Mouse (Mus musculus): Measurements from ENCODE around the gene Pde7b. TPM values are rescaled to one million over a fixed set of nuclear protein-coding genes. Genes with fewer than 3 reads are reported as not detected.

Gene Pde7b
- polyA plus RNA-seq, 1 experiment from 2014 or later: 12.1 TPM

- Histone ChIP-seq H3K4me2 (no peak overlapping the region), H3K4me3 (ENCODE audit: low read depth, low read length) (no peak overlapping the region), H3K27me3 (ENCODE audit: control insufficient read depth, insufficient read depth, low read length) (no peaks in the 10 kb centered on the region), H3K9me3 (replicated peaks; ENCODE audit: control insufficient read depth, low read length) (no peaks in the 10 kb centered on the region), H3K9ac (ENCODE audit: low read depth, low read length) (no peak overlapping the region), H3K36me3 (ENCODE audit: control insufficient read depth, insufficient read depth, low read length) (0 out of 2 replicates have a peak, but pooled peaks cover 2% of the 10 kb centered on the region), H3K4me1 (ENCODE audit: control insufficient read depth, insufficient read depth, low read length) (no peaks in the 10 kb centered on the region), H3K27ac (ENCODE audit: low read depth, low read length) (no peak overlapping the region)
- WGBS (ENCODE audit: insufficient replicate concordance): 71% methylated on average over 8 of the region's 8 CpGs
- no peak for ATAC-seq (replicated peaks; ENCODE audit: insufficient number of reproducible peaks, low FRiP score, low TSS enrichment)
Observed at GRCm38 (mm10) chr10:20621661-20622454, 103.0 kb downstream of the Pde7b start.

- H3K9ac ChIP-seq (ENCODE audit: low read depth, low read length): no peak overlapping the region
- no peak overlapping the region for H3K4me3 ChIP-seq (ENCODE audit: low read depth, low read length)
- H3K9me3 ChIP-seq (replicated peaks; ENCODE audit: control insufficient read depth, low read length): no peaks in the 10 kb centered on the region
- H3K27ac ChIP-seq (ENCODE audit: low read depth, low read length): no peak overlapping the region
- 80% methylated on average over 2 of the region's 2 CpGs for WGBS (ENCODE audit: insufficient replicate concordance)
- H3K4me2 ChIP-seq: no peak overlapping the region
- ATAC-seq (replicated peaks; ENCODE audit: insufficient number of reproducible peaks, low FRiP score, low TSS enrichment): no peak
- H3K36me3 ChIP-seq (ENCODE audit: control insufficient read depth, insufficient read depth, low read length): no peaks in the 10 kb centered on the region
- H3K27me3 ChIP-seq (ENCODE audit: control insufficient read depth, insufficient read depth, low read length): no peaks in the 10 kb centered on the region
- no peaks in the 10 kb centered on the region for H3K4me1 ChIP-seq (ENCODE audit: control insufficient read depth, insufficient read depth, low read length)
Observed at GRCm38 (mm10) chr10:20606007-20606406, 118.9 kb downstream of the Pde7b start.

GRCm38 (mm10) chr10:20595107-20595810 lies 129.6 kb downstream of the Pde7b start:
- no peak overlapping the region for H3K9ac ChIP-seq (ENCODE audit: low read depth, low read length)
- H3K27ac ChIP-seq (ENCODE audit: low read depth, low read length): no peak overlapping the region
- ATAC-seq (replicated peaks; ENCODE audit: insufficient number of reproducible peaks, low FRiP score, low TSS enrichment): no peak
- no peaks in the 10 kb centered on the region for H3K9me3 ChIP-seq (replicated peaks; ENCODE audit: control insufficient read depth, low read length)
- 46% methylated on average over 5 of the region's 5 CpGs for WGBS (ENCODE audit: insufficient replicate concordance)
- no peak overlapping the region for H3K4me3 ChIP-seq (ENCODE audit: low read depth, low read length)
- no peak overlapping the region for H3K4me2 ChIP-seq
- no peaks in the 10 kb centered on the region; the same call in 1 of the 2 replicates for H3K4me1 ChIP-seq (ENCODE audit: control insufficient read depth, insufficient read depth, low read length)
- H3K36me3 ChIP-seq (ENCODE audit: control insufficient read depth, insufficient read depth, low read length): no peaks in the 10 kb centered on the region
- H3K27me3 ChIP-seq (ENCODE audit: control insufficient read depth, insufficient read depth, low read length): no peaks in the 10 kb centered on the region

GRCm38 (mm10) chr10:20594015-20594414 lies 130.9 kb downstream of the Pde7b start:
- Histone ChIP-seq H3K4me2 (no peak overlapping the region), H3K4me1 (ENCODE audit: control insufficient read depth, insufficient read depth, low read length) (no peaks in the 10 kb centered on the region; the same call in 1 of the 2 replicates), H3K27ac (ENCODE audit: low read depth, low read length) (no peak overlapping the region), H3K4me3 (ENCODE audit: low read depth, low read length) (no peak overlapping the region), H3K9me3 (replicated peaks; ENCODE audit: control insufficient read depth, low read length) (no peaks in the 10 kb centered on the region), H3K27me3 (ENCODE audit: control insufficient read depth, insufficient read depth, low read length) (no peaks in the 10 kb centered on the region), H3K9ac (ENCODE audit: low read depth, low read length) (no peak overlapping the region), H3K36me3 (ENCODE audit: control insufficient read depth, insufficient read depth, low read length) (no peaks in the 10 kb centered on the region)
- WGBS (ENCODE audit: insufficient replicate concordance): 50% methylated on average over 5 of the region's 5 CpGs
- ATAC-seq (replicated peaks; ENCODE audit: insufficient number of reproducible peaks, low FRiP score, low TSS enrichment): no peak

- WGBS (ENCODE audit: insufficient replicate concordance): 37% methylated on average over 7 of the region's 7 CpGs
- no peaks in the 10 kb centered on the region for H3K36me3 ChIP-seq (ENCODE audit: control insufficient read depth, insufficient read depth, low read length)
- H3K4me1 ChIP-seq (ENCODE audit: control insufficient read depth, insufficient read depth, low read length): no peaks in the 10 kb centered on the region; the same call in 1 of the 2 replicates
- H3K27ac ChIP-seq (ENCODE audit: low read depth, low read length): no peak overlapping the region
- H3K27me3 ChIP-seq (ENCODE audit: control insufficient read depth, insufficient read depth, low read length): no peaks in the 10 kb centered on the region
- H3K9ac ChIP-seq (ENCODE audit: low read depth, low read length): no peak overlapping the region
- H3K4me2 ChIP-seq: no peak overlapping the region
- ATAC-seq (replicated peaks; ENCODE audit: insufficient number of reproducible peaks, low FRiP score, low TSS enrichment): no peak
- H3K4me3 ChIP-seq (ENCODE audit: low read depth, low read length): no peak overlapping the region
- H3K9me3 ChIP-seq (replicated peaks; ENCODE audit: control insufficient read depth, low read length): no peaks in the 10 kb centered on the region
Observed at GRCm38 (mm10) chr10:20590100-20590499, 134.8 kb downstream of the Pde7b start.

- H3K4me3 ChIP-seq (ENCODE audit: low read depth, low read length): no peak overlapping the region
- no peaks in the 10 kb centered on the region; the same call in 1 of the 2 replicates for H3K4me1 ChIP-seq (ENCODE audit: control insufficient read depth, insufficient read depth, low read length)
- H3K4me2 ChIP-seq: no peak overlapping the region
- H3K36me3 ChIP-seq (ENCODE audit: control insufficient read depth, insufficient read depth, low read length): no peaks in the 10 kb centered on the region
- H3K9ac ChIP-seq (ENCODE audit: low read depth, low read length): no peak overlapping the region
- H3K27me3 ChIP-seq (ENCODE audit: control insufficient read depth, insufficient read depth, low read length): no peaks in the 10 kb centered on the region
- H3K9me3 ChIP-seq (replicated peaks; ENCODE audit: control insufficient read depth, low read length): no peaks in the 10 kb centered on the region
- WGBS (ENCODE audit: insufficient replicate concordance): 88% methylated on average over 4 of the region's 4 CpGs
- no peak for ATAC-seq (replicated peaks; ENCODE audit: insufficient number of reproducible peaks, low FRiP score, low TSS enrichment)
- H3K27ac ChIP-seq (ENCODE audit: low read depth, low read length): no peak overlapping the region
Observed at GRCm38 (mm10) chr10:20585959-20586358, 138.9 kb downstream of the Pde7b start.

- no peaks in the 10 kb centered on the region for H3K27me3 ChIP-seq (ENCODE audit: control insufficient read depth, insufficient read depth, low read length)
- no peak overlapping the region for H3K9ac ChIP-seq (ENCODE audit: low read depth, low read length)
- WGBS (ENCODE audit: insufficient replicate concordance): 91% methylated on average over 11 of the region's 11 CpGs
- H3K4me2 ChIP-seq: no peak overlapping the region
- no peak for ATAC-seq (replicated peaks; ENCODE audit: insufficient number of reproducible peaks, low FRiP score, low TSS enrichment)
- H3K36me3 ChIP-seq (ENCODE audit: control insufficient read depth, insufficient read depth, low read length): no peaks in the 10 kb centered on the region
- H3K9me3 ChIP-seq (replicated peaks; ENCODE audit: control insufficient read depth, low read length): no peaks in the 10 kb centered on the region
- H3K4me1 ChIP-seq (ENCODE audit: control insufficient read depth, insufficient read depth, low read length): peaks cover 10% of the 10 kb centered on the region
- H3K27ac ChIP-seq (ENCODE audit: low read depth, low read length): no peak overlapping the region
- H3K4me3 ChIP-seq (ENCODE audit: low read depth, low read length): no peak overlapping the region
Observed at GRCm38 (mm10) chr10:20575002-20575401, 149.9 kb downstream of the Pde7b start.

- 84% methylated on average over 1 of the region's 1 CpGs for WGBS (ENCODE audit: insufficient replicate concordance)
- H3K4me3 ChIP-seq (ENCODE audit: low read depth, low read length): no peak overlapping the region
- H3K27ac ChIP-seq (ENCODE audit: low read depth, low read length): no peak overlapping the region
- ATAC-seq (replicated peaks; ENCODE audit: insufficient number of reproducible peaks, low FRiP score, low TSS enrichment): no peak
- H3K4me2 ChIP-seq: no peak overlapping the region
- H3K36me3 ChIP-seq (ENCODE audit: control insufficient read depth, insufficient read depth, low read length): no peaks in the 10 kb centered on the region
- peaks cover 10% of the 10 kb centered on the region for H3K4me1 ChIP-seq (ENCODE audit: control insufficient read depth, insufficient read depth, low read length)
- no peaks in the 10 kb centered on the region for H3K27me3 ChIP-seq (ENCODE audit: control insufficient read depth, insufficient read depth, low read length)
- no peak overlapping the region for H3K9ac ChIP-seq (ENCODE audit: low read depth, low read length)
- H3K9me3 ChIP-seq (replicated peaks; ENCODE audit: control insufficient read depth, low read length): no peaks in the 10 kb centered on the region
Observed at GRCm38 (mm10) chr10:20574414-20574813, 150.5 kb downstream of the Pde7b start.
